In the genomic region with DNA sequence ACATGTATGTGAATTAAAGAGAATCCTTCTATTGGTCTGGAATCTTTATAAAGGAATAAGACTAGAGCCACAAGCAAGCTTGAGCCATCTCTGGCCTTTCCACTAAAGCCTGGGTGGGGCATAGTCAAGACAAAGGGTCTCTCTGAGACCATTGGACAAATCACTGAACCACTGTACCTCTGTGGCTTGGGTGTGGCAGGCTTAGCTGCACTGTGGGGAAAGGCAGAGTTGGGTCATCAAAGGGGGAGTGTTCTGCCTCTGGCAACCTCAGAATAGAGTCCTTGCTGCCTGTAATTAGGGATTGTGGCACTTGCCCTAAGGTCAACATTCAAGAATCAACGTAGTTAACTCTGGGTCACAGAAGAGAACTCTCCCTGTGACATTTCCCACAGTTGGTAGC, we compare ENCODE assay signal across 10 mouse cellular contexts. TPM values are rescaled to one million over a fixed set of nuclear protein-coding genes. Genes with fewer than 3 reads are reported as not detected.
A peak's percentile ranks its signal among the peaks of the same experiment; 100 is the strongest.
DNase-seq lines count a peak whose midpoint lies in the region; ATAC-seq and TF ChIP-seq lines count a peak whose summit lies in the region.
"Had no signal": no experiment of that assay in that cellular context is flagged by ENCODE, and none has a peak within 500 bp of the region (broad histone marks: within the 10 kb centered on the region; RNA-seq: fewer than 3 reads in every experiment).

No protein-coding gene starts in this region.

- H3K4me2 ChIP-seq in lung, postnatal 0 days (replicated peaks; ENCODE audit: low read depth, low read length) = no peak overlapping the region
- H3K4me2 ChIP-seq in limb, embryonic 13.5 days (replicated peaks) = peak overlapping the region; percentile 71; the same call in 1 of the 2 replicates
- H3K4me2 ChIP-seq in neural tube, embryonic 13.5 days = no peak overlapping the region

- peak overlapping the region; percentile 85; the same call in 1 of the 2 replicates for H3K27ac ChIP-seq in lung, postnatal 0 days (ENCODE audit: low read length)
- no peak overlapping the region; the same call in 1 of the 2 replicates for H3K27ac ChIP-seq in limb, embryonic 13.5 days
- H3K27ac ChIP-seq in neural tube, embryonic 13.5 days (replicated peaks) = 0 out of 2 replicates have a peak overlapping the region, but pooled peaks have one; percentile 91

- H3K4me1 ChIP-seq in lung, postnatal 0 days (ENCODE audit: insufficient read depth, low read depth, low read length) = 0 out of 2 replicates have a peak, but pooled peaks cover 6% of the 10 kb centered on the region
- peaks cover 19% of the 10 kb centered on the region for H3K4me1 ChIP-seq in limb, embryonic 13.5 days
- H3K4me1 ChIP-seq in neural tube, embryonic 13.5 days (replicated peaks) = peaks cover 19% of the 10 kb centered on the region

- WGBS in lung, postnatal 0 days = 50% methylated on average over 1 of the region's 1 CpGs
- 21% methylated on average over 1 of the region's 1 CpGs for WGBS in limb, embryonic 13.5 days
- WGBS in neural tube, embryonic 13.5 days = 8% methylated on average over 1 of the region's 1 CpGs

- peak; percentile 40 for DNase-seq in lung, postnatal 0 days (ENCODE audit: low spot score)
- DNase-seq in lung, postnatal 25 days (ENCODE audit: low spot score) = no peak
- DNase-seq in embryo, embryonic 9.5 days (ENCODE audit: extremely low spot score) = peak; percentile 27
- no peak for DNase-seq in thymus, postnatal 36 days
- no peak for DNase-seq in gastrocnemius, postnatal 4 days (ENCODE audit: low spot score in 2 of 2)
- DNase-seq: forebrain, postnatal 0 days had no signal

- no peak for TF ChIP-seq EP300 in lung, postnatal 0 days (IDR thresholded peaks at IDR 0.05)

- H3K9ac ChIP-seq in lung, postnatal 0 days (replicated peaks; ENCODE audit: low read depth) = no peak overlapping the region
- H3K9ac ChIP-seq in limb, embryonic 13.5 days = no peak overlapping the region
- H3K9ac ChIP-seq in neural tube, embryonic 13.5 days = 0 out of 2 replicates have a peak overlapping the region, but pooled peaks have one; percentile 82
- H3K9ac ChIP-seq: stomach, embryonic 15.5 days had no signal

- no peak for TF ChIP-seq CTCF in lung, postnatal 0 days (IDR thresholded peaks at IDR 0.05)

- H3K27me3 ChIP-seq in lung, postnatal 0 days (replicated peaks; ENCODE audit: insufficient read depth, low read length) = no peaks in the 10 kb centered on the region
- H3K27me3 ChIP-seq in limb, embryonic 13.5 days = no peaks in the 10 kb centered on the region
- H3K27me3 ChIP-seq in neural tube, embryonic 13.5 days = no peaks in the 10 kb centered on the region
- H3K27me3 ChIP-seq: midbrain, embryonic 12.5 days; stomach, embryonic 15.5 days had no signal

- no peaks in the 10 kb centered on the region for H3K36me3 ChIP-seq in lung, postnatal 0 days (ENCODE audit: insufficient read depth, low read length)
- H3K36me3 ChIP-seq in limb, embryonic 13.5 days = no peaks in the 10 kb centered on the region
- no peaks in the 10 kb centered on the region for H3K36me3 ChIP-seq in neural tube, embryonic 13.5 days
- H3K36me3 ChIP-seq: midbrain, embryonic 12.5 days; stomach, embryonic 15.5 days had no signal

- no peak overlapping the region for H3K4me3 ChIP-seq in lung, postnatal 0 days (ENCODE audit: low read depth, low read length)
- H3K4me3 ChIP-seq in limb, embryonic 13.5 days = no peak overlapping the region
- no peak overlapping the region for H3K4me3 ChIP-seq in neural tube, embryonic 13.5 days

- H3K9me3 ChIP-seq in lung, postnatal 0 days (ENCODE audit: low read length) = no peaks in the 10 kb centered on the region
- no peaks in the 10 kb centered on the region for H3K9me3 ChIP-seq in limb, embryonic 13.5 days
- H3K9me3 ChIP-seq in neural tube, embryonic 13.5 days = no peaks in the 10 kb centered on the region
- H3K9me3 ChIP-seq: midbrain, embryonic 12.5 days; stomach, embryonic 15.5 days had no signal

- no peak for ATAC-seq in lung, postnatal 0 days
- ATAC-seq in limb, embryonic 13.5 days (ENCODE audit: low FRiP score, low read depth) = no peak
- ATAC-seq in neural tube, embryonic 13.5 days (ENCODE audit: low read depth) = no peak

RNA-seq across cellular contexts. Expression of a gene that starts 18.2 kb away (rescaled TPM):
- polyA plus RNA-seq in lung, postnatal 0 days (2015; fragmentation: Nextera tagmentation; extraction: Ambion mirVana) = 41.6 and 93.7 TPM in 2 replicates
- polyA plus RNA-seq in limb, embryonic 13.5 days (2015; fragmentation: Nextera tagmentation; extraction: Ambion mirVana) = 8.0 and 8.4 TPM in 2 replicates
- polyA plus RNA-seq in neural tube, embryonic 13.5 days (2015; fragmentation: Nextera tagmentation; extraction: Ambion mirVana) = 5.2 and 5.8 TPM in 2 replicates
- total RNA-seq in gastrocnemius, postnatal 4 days (2021) = 10 to 100 TPM; 26.1 to 33.2 TPM

RNA-seq across cellular contexts. Expression of a gene that starts 56.6 kb away (rescaled TPM):
- 0.53 and 0.60 TPM in 2 replicates for polyA plus RNA-seq in lung, postnatal 0 days (2015; fragmentation: Nextera tagmentation; extraction: Ambion mirVana)
- 0.13 and 0.14 TPM in 2 replicates for polyA plus RNA-seq in limb, embryonic 13.5 days (2015; fragmentation: Nextera tagmentation; extraction: Ambion mirVana)
- polyA plus RNA-seq in neural tube, embryonic 13.5 days (2015; fragmentation: Nextera tagmentation; extraction: Ambion mirVana) = 0.06 TPM in 1 of 2 replicates, not detected in the other
- under 1 TPM; 0.62 to 0.71 TPM for total RNA-seq in gastrocnemius, postnatal 4 days (2021)

Comparison
In these comparisons a context has a peak if more than half of its experiments do, and no peak if none do; other contexts are left out.
1. DNase-seq: peak in lung, postnatal 0 days (single experiment) and embryo, embryonic 9.5 days (single experiment); none in lung, postnatal 25 days (single experiment), thymus, postnatal 36 days (0 of 2) and gastrocnemius, postnatal 4 days (0 of 2).